Mouse (Mus musculus) myocyte (in vitro differentiated cells): ENCODE data around the gene Vps33b.

Experiments
- CEBPB ChIP-seq: IDR thresholded peaks from 2 replicates; pipeline ENCODE4 v1.6.1; 2011; ENCODE audit warnings: mild to moderate bottlenecking, moderate library complexity; ENCODE audit not compliant: poor library complexity, insufficient read depth, severe bottlenecking
- E2F4 ChIP-seq: IDR thresholded peaks from one replicate; pipeline ENCODE4 v1.6.1; 2011; ENCODE audit warnings: mild to moderate bottlenecking, control low read depth, moderate library complexity; ENCODE audit not compliant: insufficient read depth
- MAX ChIP-seq: IDR thresholded peaks from one replicate; pipeline ENCODE4 v1.6.1; 2011; ENCODE audit warnings: low read depth, mild to moderate bottlenecking, control low read depth
- MYOD1 ChIP-seq, 3 experiments: IDR thresholded peaks; one replicate each; pipeline ENCODE4 v1.6.1; 2011; ENCODE audit warnings: control low read depth in 2 of 3, low read depth in 2 of 3, mild to moderate bottlenecking in 2 of 3, moderate library complexity in 1 of 3; ENCODE audit not compliant: insufficient read length in 2 of 3, control insufficient read depth in 1 of 3
- POLR2A ChIP-seq: IDR thresholded peaks from one replicate; pipeline ENCODE4 v1.6.1; 2011; ENCODE audit warnings: low read depth, mild to moderate bottlenecking, control low read depth, moderate library complexity; ENCODE audit not compliant: insufficient read length
- POLR2AphosphoS2 ChIP-seq: IDR thresholded peaks from one replicate; pipeline ENCODE4 v1.6.1; 2011; ENCODE audit warnings: low read depth, control low read depth; ENCODE audit not compliant: insufficient read length
- USF1 ChIP-seq: IDR thresholded peaks from one replicate; pipeline ENCODE4 v1.6.1; 2011; ENCODE audit warnings: low read depth, mild to moderate bottlenecking, control low read depth, moderate library complexity

DNA sequence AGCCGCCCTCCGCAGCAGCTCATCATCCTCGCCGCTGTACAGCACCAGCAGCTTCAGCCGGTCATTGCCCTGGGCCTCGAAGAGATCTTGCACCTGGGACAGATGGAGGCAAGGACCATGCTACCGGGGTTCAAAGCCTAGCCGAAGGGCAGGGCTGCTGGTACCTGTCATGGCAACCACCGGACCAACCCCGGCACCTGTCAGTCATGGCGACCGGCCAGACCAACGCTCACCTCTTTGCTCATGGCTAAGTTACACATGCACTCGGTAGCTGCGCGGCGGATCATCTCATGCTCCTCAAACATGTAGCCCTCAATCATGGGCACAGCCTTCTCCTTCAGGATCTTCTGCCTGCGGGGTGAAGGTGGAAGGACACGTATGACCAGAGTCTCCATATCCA lies 56.6 kb downstream of the Vps33b start:
- TF ChIP-seq POLR2A (no peak), POLR2AphosphoS2 (no peak), MYOD1 (IDR thresholded peaks at IDR 0.05; ENCODE audit: control insufficient read depth in 1 of 3, insufficient read length in 2 of 3, low read depth in 2 of 3) (no peak), USF1 (no peak), MAX (no peak), E2F4 (no peak), CEBPB (no peak)
